Mouse (Mus musculus) forelimb bud, embryonic 11.5 days (tissue): Measurements from ENCODE around the gene Nfatc4.
A peak's percentile ranks its signal among the peaks of the same experiment; 100 is the strongest.

Experiments
- DNase-seq: peaks from one replicate; pipeline ENCODE4 v3.0.0-alpha.2; 2012; ENCODE audit warnings: low read depth, low spot score

Nfatc4 gene

DNA sequence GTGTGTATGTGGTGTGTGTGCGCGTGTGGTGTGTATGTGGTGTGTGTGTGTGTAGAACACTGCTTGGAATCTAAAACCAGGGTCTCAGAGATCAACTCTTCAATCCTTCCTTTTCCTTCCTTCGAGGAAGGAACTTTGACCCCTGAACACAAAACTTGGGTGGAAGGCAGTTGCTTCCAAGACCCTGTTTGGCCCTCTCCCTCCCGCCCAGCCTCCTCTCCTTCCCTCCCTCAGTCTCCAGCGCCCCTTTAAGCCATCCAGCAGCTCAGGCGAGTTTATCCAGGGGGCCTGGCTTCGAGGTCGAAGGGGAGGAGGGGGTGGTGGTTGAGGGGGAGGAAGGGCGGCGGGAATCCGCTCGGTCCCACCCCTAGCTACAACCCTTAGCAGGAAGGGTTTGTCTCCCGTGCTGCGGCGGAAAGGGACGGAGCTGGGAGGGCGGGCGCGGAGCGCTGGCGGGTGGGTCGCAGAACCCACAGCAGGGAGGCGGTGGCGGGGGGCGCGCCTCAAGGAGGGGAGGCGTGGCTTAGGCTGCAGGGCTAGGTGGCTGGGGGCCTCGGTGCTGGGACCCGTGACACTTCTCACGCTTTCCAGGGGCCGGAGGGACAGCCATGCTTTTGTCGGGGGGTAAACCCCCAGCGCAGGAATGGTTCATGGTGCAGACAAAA, 30.8 kb downstream of the Nfatc4 start, which contains the start of gene Nynrin:
Gene Nynrin (plus strand): TSS at position 390 of the 665 bp plus-strand sequence.
- DNase-seq = peak; percentile 90

- no peak for DNase-seq
Measured at GRCm38 (mm10) chr14:55854406-55855100, 31.6 kb downstream of the Nfatc4 start.

- DNase-seq = peak; percentile 71
Measured at GRCm38 (mm10) chr14:55855101-55855561, 32.2 kb downstream of the Nfatc4 start.

GRCm38 (mm10) chr14:55857588-55857987, 34.6 kb downstream of the Nfatc4 start:
- DNase-seq = no peak

DNA sequence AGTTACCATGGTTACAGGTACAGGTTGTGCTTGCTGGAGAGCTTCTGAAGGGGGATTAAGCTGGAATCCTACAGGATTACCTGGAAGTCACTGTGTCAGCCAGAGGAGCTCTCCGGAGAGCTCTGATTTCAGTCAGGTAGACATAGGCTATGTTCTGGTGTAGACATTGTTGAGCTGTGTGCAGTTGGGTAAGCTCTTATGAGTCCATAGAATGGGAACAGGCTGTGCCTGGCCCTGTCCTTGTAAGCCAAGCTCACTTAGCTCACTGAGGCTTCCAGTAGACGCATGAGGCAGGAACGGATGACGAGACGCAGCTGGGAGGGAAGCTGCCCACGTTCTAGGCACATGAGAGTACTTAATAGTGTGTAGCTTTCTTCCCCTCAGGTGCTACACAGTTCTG, 39.2 kb downstream of the Nfatc4 start:
- DNase-seq = no peak

DNA sequence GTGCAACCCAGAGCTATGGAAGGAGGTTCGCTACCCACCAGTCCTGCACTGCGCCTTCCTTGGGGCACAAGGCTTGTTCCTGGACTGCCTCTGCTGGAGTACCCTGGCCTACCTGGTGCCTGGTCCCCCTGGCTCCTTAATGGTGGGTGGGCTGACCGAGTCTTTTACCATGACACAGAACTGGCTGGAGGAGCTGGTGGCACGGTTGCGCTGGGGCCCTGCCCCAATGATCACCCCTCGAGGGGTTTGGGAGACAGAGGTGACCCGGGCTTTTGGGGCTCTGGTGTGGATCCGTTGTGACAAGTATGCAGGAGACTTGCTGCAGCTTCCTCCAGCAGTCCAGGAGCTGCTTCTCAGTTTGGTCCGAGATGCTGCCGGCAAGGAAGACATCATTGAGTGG, 40.0 kb downstream of the Nfatc4 start:
- no peak for DNase-seq

DNA sequence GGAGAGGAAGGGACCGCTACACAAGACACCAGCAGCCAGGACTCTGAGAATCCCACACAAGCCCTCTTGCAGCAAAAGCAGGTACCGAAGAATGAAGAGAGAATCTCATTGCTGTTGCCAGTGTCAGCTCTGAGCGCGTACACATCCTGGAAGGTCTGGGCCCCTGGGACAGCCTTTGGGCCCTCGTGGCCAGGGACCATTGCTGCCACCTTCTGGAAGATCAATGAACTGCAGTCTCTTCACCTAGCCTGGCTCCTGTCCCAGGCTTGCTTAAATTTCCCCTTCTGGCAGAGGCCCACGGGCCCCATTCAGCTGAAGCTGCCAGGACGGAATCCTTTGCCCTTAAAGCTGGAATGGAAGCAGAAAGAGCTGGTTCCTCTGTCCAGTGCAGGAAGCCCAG, 40.8 kb downstream of the Nfatc4 start:
- peak; percentile 80 for DNase-seq

DNA sequence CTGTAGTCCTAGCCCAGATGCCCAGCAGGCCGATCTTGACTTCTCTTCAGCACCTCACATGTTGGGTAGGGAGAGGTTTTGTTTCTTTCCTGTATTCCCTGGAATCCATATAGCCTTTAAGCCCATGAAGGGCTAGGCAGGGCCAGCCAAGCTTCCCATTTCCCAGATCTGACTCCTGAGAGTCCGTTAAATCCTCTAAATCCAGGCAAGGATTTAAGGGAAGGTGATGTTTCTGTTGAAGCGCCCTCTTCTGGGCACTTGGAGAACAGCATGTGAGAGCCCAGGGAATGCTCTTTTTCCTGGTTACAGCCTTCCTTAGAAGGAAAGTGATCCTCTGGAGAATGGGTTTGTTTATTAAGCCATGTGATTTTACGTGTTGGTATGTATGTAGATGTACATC, 44.0 kb downstream of the Nfatc4 start:
- peak; percentile 80 for DNase-seq

DNA sequence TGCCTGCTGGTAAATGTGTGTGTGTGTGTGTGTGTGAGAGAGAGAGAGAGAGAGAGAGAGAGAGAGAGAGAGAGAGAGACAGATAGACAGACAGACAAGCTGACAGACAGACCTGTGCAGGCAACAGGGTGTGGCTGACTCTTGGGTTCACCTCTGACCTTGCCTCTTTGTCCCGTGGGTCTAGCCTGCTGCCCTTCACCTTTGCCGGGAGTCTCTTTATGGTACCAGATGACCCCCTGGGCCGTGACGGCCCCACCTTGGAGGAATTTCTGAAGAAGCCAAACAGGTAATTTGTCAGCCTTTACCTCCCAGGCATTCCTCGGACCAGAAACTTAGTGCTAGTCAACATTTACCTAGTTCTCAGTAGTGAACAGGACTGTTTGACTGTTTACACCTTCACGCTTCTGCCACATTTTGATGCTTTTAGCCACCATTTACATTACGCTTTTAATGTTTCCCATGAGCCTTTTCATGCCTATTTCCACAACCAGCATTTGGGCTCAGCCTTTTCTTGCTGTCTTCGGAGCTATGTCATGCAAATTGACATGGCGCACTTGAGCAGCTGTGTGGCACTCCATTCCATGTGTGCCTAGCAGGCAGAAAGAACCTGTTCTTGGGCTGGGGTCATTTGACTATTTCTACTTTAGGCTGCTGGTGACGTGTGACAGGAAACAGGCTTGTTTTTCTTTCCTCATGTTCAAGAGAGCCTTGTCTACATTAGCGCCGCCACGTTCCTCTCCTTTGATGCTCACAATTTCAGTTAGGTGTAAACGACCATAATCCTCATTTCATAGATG, 45.5 kb downstream of the Nfatc4 start:
- DNase-seq = no peak

DNA sequence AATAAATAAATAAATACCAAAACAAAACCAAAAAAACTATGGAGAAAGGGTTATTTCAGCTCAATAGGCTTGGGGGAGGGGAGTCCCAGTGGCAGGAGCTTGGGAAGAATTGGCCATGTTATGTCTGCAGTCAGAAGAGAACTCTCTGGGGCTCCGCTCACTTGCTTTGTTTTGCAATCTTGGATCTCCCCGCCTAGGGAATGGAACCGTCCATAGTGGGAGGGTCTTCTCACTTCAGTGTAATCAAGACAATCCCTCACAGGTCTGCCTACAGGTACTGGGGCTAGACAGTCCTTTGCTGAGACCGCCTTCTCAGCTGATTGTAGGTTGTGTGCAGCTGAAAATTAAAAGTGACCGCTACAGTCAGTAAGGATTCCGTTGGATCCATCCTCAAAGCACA, 46.6 kb downstream of the Nfatc4 start:
- no peak for DNase-seq

DNA sequence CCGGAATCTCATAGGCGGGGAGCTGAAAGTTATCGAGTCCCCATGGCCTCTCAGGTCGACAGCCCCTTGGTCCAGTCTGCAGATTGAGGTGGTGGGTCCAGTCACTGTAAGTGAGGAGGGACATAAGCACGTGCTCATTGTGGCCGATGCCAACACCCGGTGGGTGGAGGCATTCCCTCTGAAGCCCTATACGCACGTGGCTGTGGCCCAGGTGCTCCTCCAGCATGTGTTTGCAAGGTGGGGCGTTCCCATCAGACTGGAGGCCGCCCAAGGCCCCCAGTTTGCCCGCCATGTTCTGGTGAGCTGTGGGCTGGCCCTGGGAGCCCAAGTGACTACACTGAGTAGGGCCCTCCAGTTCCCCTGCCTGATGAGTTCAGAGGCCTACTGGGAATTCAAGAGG, 49.1 kb downstream of the Nfatc4 start:
- no peak for DNase-seq

DNA sequence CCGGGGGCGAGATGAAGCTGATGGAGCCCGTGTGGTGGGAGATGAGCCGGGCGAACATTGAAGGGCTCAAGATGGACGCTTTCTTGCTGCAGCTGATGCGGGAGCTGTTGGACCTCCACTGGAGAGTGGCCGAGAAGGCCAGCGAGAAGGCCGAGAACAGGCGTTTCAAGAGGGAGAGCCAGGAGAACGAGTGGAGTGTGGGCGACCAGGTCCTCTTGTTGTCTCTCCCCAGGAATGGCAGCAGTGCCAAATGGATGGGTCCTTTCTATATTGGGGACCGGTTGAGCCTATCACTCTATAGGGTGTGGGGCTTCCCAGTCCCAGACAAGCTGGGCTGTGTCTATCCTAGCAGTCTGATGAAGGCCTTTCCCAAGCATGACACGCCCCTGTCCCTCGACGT, 49.6 kb downstream of the Nfatc4 start:
- DNase-seq = no peak

DNA sequence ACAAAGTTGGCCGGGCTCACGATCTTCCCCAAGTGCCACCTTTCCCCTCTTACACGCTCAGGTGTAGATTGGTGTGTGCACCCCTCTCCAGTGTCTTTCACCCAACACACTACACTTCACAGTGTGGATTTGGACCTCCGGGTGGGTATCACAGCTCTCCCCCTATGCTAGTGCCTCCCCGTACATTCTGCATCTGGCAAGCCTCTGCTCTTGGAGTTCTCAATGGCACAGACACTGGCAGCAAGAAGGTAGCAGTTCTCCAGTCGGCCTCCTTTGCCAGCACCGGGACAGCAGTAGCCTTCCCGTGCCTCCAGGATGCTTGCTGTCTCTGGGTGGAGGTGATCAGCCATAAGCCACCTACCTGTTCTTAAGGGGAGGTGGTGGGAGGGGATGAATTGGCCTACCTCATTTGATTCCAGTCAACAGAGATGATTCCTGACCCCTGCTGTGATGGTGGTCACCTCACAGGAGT, 50.3 kb downstream of the Nfatc4 start:
- no peak for DNase-seq

DNA sequence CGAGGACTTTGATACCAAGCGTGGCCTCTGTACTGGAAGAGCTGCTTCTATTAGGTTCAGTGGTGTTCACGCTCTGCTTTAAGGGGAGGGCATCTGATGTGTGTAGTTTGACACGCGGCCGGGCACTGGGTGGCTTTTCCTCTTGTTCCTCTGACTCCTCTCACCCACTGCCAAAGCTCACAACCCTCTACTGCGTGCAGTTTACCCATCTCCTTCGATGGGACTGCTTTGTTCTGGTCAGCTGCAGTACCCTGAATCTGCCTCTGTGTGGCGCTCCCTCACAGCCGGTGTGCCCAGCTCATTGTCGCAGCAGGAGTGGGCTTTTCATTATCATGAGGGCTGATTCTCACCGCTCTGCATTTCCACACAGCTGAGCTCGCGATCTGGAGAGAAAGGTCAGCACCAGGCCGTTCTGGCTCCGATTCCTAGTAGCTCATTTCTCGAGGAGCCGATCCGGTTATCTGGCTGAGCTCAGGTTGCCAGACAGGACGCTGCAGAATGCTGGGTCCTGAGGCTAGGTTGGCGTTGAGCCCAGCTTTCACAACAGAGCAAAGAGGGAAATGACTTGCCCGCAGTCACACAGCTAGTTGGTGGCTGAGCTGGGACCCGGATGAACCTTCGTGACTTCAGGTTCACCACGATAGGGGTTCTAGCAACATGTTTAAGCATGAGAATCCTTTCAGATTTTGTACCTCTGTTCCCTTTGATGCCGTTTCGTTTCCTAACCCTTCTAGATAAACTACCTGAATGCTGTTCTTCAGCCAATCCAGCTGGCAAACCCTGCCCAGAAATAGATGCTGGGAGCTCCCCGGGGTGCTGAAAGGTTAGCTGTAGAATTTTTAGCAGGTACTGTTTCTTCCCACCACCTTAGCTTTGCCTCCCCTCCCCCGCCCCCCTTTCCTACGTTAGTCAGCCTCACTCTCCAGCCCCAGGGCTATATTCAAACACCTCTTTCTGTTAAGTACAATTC, 51.1 kb downstream of the Nfatc4 start:
- peak; percentile 75 for DNase-seq

GRCm38 (mm10) chr14:55877469-55878315, 54.7 kb downstream of the Nfatc4 start:
- no peak for DNase-seq

DNA sequence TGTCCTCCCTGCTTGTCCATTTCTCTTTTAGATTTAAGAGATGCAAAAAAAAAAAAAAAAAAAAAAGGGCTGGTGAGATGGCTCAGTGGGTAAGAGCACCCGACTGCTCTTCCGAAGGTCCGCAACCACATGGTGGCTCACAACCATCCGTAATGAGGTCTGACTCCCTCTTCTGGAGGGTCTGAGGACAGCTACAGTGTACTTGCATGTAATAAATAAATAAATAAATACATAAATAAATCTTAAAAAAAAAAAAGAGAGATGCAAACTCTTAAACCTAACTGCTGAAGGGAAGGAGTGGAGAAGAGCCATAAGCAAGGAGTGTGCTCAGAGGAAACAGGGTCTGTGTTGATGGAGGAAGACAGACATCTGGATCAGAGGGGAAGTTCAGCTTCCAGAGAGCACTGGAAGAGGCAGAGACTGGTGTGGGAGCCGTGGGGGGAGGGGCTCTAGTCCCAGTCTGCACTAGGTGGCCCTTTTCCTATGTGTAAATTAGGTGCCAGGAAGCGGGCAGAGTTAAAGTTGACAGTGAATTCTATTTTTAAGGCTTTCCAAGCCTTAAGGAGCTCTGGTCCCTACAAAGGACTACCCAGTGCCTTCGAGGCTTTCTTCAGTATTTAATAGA, 55.5 kb downstream of the Nfatc4 start:
- DNase-seq = no peak

GRCm38 (mm10) chr14:55879623-55880022, 56.7 kb downstream of the Nfatc4 start:
- DNase-seq = peak; percentile 73

DNA sequence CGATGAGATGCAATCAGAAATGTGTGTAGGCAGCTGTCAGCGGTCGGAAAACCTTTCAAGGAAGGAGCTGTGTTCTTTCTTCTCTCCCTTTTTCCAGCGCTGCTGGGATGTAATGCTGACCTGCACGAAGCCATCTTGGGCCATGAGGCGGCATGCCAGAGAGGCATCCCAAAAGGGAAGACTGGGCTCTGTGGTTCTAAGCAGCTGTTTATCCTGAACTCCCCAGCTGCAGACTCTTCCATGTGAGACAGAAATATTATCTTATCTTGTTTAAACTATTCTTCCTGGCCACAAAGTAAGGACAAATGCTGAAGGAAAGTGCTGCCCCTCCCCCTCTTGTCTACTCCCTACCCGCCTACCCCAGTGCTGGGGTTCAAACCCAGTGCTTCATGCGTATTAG, 58.0 kb downstream of the Nfatc4 start:
- DNase-seq = no peak

DNA sequence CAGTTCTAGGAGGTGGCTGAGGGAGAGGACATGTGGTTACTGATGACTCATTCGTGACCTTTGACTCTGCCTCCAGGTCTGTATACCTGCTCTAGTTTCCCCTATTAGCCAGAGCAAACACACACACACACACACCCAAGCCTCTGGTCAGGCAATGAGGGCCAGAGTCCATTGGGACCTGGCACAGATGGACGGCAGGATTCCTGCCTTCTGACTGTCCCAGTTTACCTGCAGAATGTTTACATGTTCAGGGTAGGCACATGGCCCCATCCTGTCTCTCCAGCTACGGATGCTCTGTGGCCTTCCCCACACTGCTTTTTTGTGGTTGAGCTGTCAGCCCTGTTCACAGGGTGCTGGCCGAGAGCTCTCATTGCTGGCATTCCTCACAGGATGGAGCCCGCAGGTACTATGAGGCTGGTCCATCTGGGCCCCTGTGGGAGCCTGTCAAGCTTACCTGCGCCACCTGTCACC, 59.3 kb downstream of the Nfatc4 start:
- DNase-seq = no peak
